Mouse (Mus musculus) heart, adult 2 months (tissue): ENCODE data around the gene Gm45716.

Experiments
- CTCF ChIP-seq: fragments of 200-600 bp; IDR thresholded peaks from 2 replicates; pipeline ENCODE4 v1.8.1; 2022; ENCODE audit warnings: antibody characterized with exemption, mild to moderate bottlenecking, moderate library complexity
- EP300 ChIP-seq: fragments of 200-500 bp; IDR thresholded peaks from 2 replicates; pipeline ENCODE4 v1.6.1; 2011; ENCODE audit warnings: low read depth, low read length, control low read depth; ENCODE audit not compliant: insufficient read depth
- POLR2A ChIP-seq: fragments of 200-500 bp; IDR thresholded peaks from 2 replicates; pipeline ENCODE4 v1.6.1; 2011; ENCODE audit warnings: mild to moderate bottlenecking, low read depth, low read length, control low read depth; ENCODE audit not compliant: insufficient read depth

GRCm38 (mm10) chr11:90284623-90285022, 97.1 kb downstream of the Gm45716 start:
- TF ChIP-seq CTCF (no peak), POLR2A (no peak), EP300 (no peak)
